Mouse (Mus musculus) kidney, embryonic 14.5 days (tissue): ENCODE measurements around the gene Copb1. TPM values are rescaled to one million over a fixed set of nuclear protein-coding genes. Genes with fewer than 3 reads are reported as not detected.

Source experiments
- ATAC-seq: fragments of 200-750 bp; cut with Nextera tagmentation; 2 replicates; pipeline ENCODE4 v1.8.0; 2017; ENCODE audit warnings: moderate number of reproducible peaks, mild to moderate bottlenecking, moderate TSS enrichment, moderate library complexity; ENCODE audit not compliant: low FRiP score, low TSS enrichment
- H3K27ac ChIP-seq: fragments of 300-500 bp; sonication (generic); 2 replicates; pipeline ENCODE4 v1.5.1; 2014; ENCODE audit warnings: low read depth, mild to moderate bottlenecking, low read length, moderate library complexity, mixed read lengths
- H3K27me3 ChIP-seq: fragments of 300-500 bp; sonication (generic); 2 replicates; pipeline ENCODE4 v1.6.1; 2014; ENCODE audit warnings: mild to moderate bottlenecking, low read length; ENCODE audit not compliant: control insufficient read depth, insufficient read depth
- H3K36me3 ChIP-seq: fragments of 300-500 bp; sonication (generic); 2 replicates; pipeline ENCODE4 v1.6.1; 2014; ENCODE audit warnings: low read length, mixed read lengths; ENCODE audit not compliant: control insufficient read depth, insufficient read depth
- H3K4me1 ChIP-seq: fragments of 300-500 bp; sonication (generic); 2 replicates; pipeline ENCODE4 v1.6.1; 2014; ENCODE audit warnings: low read length, mixed read lengths; ENCODE audit not compliant: control insufficient read depth, insufficient read depth
- H3K4me2 ChIP-seq: fragments of 300-500 bp; sonication (generic); replicated peaks from 2 replicates; pipeline ENCODE4 v1.6.1; 2014; ENCODE audit warnings: low read depth, mild to moderate bottlenecking, low read length
- H3K4me3 ChIP-seq: fragments of 300-500 bp; sonication (generic); 2 replicates; pipeline ENCODE4 v1.5.1; 2014; ENCODE audit warnings: mild to moderate bottlenecking, low read length
- H3K9ac ChIP-seq: fragments of 300-500 bp; sonication (generic); 2 replicates; pipeline ENCODE4 v1.6.1; 2014; ENCODE audit warnings: low read depth, mild to moderate bottlenecking, low read length, moderate library complexity
- H3K9me3 ChIP-seq: fragments of 300-500 bp; sonication (generic); 2 replicates; pipeline ENCODE4 v1.6.1; 2016; ENCODE audit warnings: low read length; ENCODE audit not compliant: control insufficient read depth
- WGBS: fragments of 180-500 bp; shearing (Covaris S2); extraction: QIAGEN DNeasy Blood & Tissue Kit; methylation state at CpG from one replicate; pipeline ENCODE4 v1.1.7; 2014; 5-methylcytosine and 5-hydroxymethylcytosine counted together
- polyA plus RNA-seq: library from polyadenylated mRNA; unstranded; fragments of >200 nt; fragmentation: Nextera tagmentation; extraction: Ambion mirVana; gene quantifications from 2 replicates; pipeline ENCODE4 v1.2.1, GENCODE M21; 2014

The Copb1 gene
- polyA plus RNA-seq, 1 experiment from 2014 or later: 136 TPM

GRCm38 (mm10) chr7:114290078-114290506 lies 35.6 kb upstream of the Copb1 start:
- ATAC-seq: no peak
- no peak overlapping the region for H3K9ac ChIP-seq
- H3K4me1 ChIP-seq: peaks cover 10% of the 10 kb centered on the region
- WGBS: 56% methylated on average over 5 of the region's 5 CpGs
- H3K4me2 ChIP-seq: no peak overlapping the region
- H3K27ac ChIP-seq: no peak overlapping the region
- no peak overlapping the region for H3K4me3 ChIP-seq
- no peaks in the 10 kb centered on the region for H3K27me3 ChIP-seq
- no peaks in the 10 kb centered on the region for H3K36me3 ChIP-seq
- H3K9me3 ChIP-seq: no peaks in the 10 kb centered on the region

DNA sequence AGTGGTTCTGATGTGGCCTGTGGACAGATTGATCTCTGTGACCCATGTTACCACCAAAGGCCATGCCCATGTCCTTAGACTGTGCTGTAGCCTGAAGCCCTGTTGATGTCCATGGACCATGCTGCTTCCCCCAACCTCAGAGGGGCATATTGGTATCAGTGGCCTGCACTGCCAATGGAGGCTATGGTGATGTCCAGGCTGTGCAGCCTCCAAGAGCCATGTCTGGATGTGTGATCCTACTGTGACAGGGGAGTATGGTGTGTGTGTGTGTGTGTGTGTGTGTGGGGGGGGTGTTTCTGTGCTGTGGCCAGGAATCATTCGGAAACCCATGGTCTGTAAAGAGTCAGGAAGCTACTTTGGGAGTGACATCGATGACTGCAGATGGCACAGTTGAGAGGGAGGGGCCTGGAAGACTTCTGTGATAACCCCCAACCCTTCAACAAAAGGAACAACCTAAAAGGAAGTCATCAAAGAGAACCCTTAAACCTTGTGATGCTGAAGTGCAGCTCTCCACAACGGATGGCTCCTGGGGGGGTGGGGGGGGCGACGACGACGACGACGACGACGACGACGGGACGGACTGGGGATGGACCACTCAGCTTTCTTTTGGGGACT lies 29.9 kb upstream of the Copb1 start:
- ATAC-seq: no peak

GRCm38 (mm10) chr7:114283006-114283405 lies 28.5 kb upstream of the Copb1 start:
- H3K4me3 ChIP-seq: no peak overlapping the region
- 75% methylated on average over 9 of the region's 9 CpGs for WGBS
- H3K27ac ChIP-seq: no peak overlapping the region
- no peak overlapping the region for H3K4me2 ChIP-seq
- no peak for ATAC-seq
- H3K4me1 ChIP-seq: no peaks in the 10 kb centered on the region
- no peak overlapping the region for H3K9ac ChIP-seq
- H3K9me3 ChIP-seq: no peaks in the 10 kb centered on the region
- H3K27me3 ChIP-seq: no peaks in the 10 kb centered on the region
- H3K36me3 ChIP-seq: no peaks in the 10 kb centered on the region

More for the DNA sequence above, 29.9 kb upstream of the Copb1 start:
- WGBS: 88% methylated on average over 14 of the region's 14 CpGs
- H3K9ac ChIP-seq: no peak overlapping the region
- H3K4me3 ChIP-seq: no peak overlapping the region
- H3K9me3 ChIP-seq: no peaks in the 10 kb centered on the region
- H3K4me2 ChIP-seq: no peak overlapping the region
- no peaks in the 10 kb centered on the region for H3K4me1 ChIP-seq
- no peaks in the 10 kb centered on the region for H3K36me3 ChIP-seq
- H3K27ac ChIP-seq: no peak overlapping the region
- no peaks in the 10 kb centered on the region for H3K27me3 ChIP-seq

DNA sequence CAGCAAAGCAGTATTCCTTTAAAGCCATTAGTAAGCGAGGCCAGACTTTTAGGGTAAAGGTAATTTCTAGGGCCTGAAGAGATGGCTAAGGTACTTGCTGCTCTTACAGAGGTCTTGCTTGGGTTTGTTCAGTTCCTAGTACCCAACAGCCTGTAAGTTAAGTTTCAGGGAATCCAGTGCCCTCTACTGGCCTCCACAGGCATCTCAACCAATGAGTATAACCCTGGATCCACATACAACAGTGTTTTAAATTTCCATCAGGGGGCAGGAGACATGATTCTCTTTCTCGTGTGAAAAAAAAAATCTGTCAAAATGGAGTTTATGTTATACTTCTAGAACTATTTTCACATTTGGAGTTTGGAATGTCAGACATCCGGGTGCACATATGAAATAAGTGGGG lies 27.2 kb upstream of the Copb1 start:
- peak; percentile 47; the same call in 1 of the 2 replicates for ATAC-seq
- Histone ChIP-seq H3K4me3 (no peak overlapping the region), H3K9me3 (no peaks in the 10 kb centered on the region), H3K4me2 (no peak overlapping the region), H3K9ac (no peak overlapping the region), H3K27ac (no peak overlapping the region), H3K4me1 (peaks cover 4% of the 10 kb centered on the region; the same call in 1 of the 2 replicates), H3K36me3 (no peaks in the 10 kb centered on the region), H3K27me3 (no peaks in the 10 kb centered on the region)
- 65% methylated on average over 3 of the region's 3 CpGs for WGBS

GRCm38 (mm10) chr7:114276005-114276752 lies 21.7 kb upstream of the Copb1 start, which contains the start of gene Psma1:
Gene Psma1 (minus strand): TSS chr7:114276118.
- Histone ChIP-seq H3K9ac (peak within 1 kb of the TSS; percentile 78), H3K9me3 (no peaks in the 10 kb centered on the region), H3K27ac (no peak within 1 kb of the TSS; the same call in 1 of the 2 replicates), H3K4me3 (peak within 1 kb of the TSS; percentile 60), H3K4me1 (peaks cover 12% of the 10 kb centered on the region; the same call in 1 of the 2 replicates), H3K36me3 (peaks cover 30% of the 10 kb centered on the region), H3K27me3 (no peaks in the 10 kb centered on the region), H3K4me2 (peak within 1 kb of the TSS; percentile 67)
- ATAC-seq: peak; percentile 95
- WGBS: under 1% methylated on average over 39 of the region's 39 CpGs

GRCm38 (mm10) chr7:114275372-114276004 lies 21.0 kb upstream of the Copb1 start:
- Histone ChIP-seq H3K4me1 (peaks cover 12% of the 10 kb centered on the region; the same call in 1 of the 2 replicates), H3K9me3 (no peaks in the 10 kb centered on the region), H3K4me3 (peak overlapping the region; percentile 60), H3K36me3 (peaks cover 36% of the 10 kb centered on the region), H3K27me3 (no peaks in the 10 kb centered on the region), H3K4me2 (peak overlapping the region; percentile 67), H3K9ac (peak overlapping the region; percentile 78), H3K27ac (no peak overlapping the region; the same call in 1 of the 2 replicates)
- 2% methylated on average over 24 of the region's 24 CpGs for WGBS
- ATAC-seq: peak; percentile 6; the same call in 1 of the 2 replicates

GRCm38 (mm10) chr7:114268446-114268845 lies 13.9 kb upstream of the Copb1 start:
- Histone ChIP-seq H3K4me1 (no peaks in the 10 kb centered on the region), H3K27ac (no peak overlapping the region), H3K9ac (no peak overlapping the region), H3K27me3 (no peaks in the 10 kb centered on the region), H3K4me3 (no peak overlapping the region), H3K9me3 (no peaks in the 10 kb centered on the region), H3K4me2 (no peak overlapping the region), H3K36me3 (peaks cover 88% of the 10 kb centered on the region)
- ATAC-seq: no peak
- WGBS: 93% methylated on average over 5 of the region's 5 CpGs

GRCm38 (mm10) chr7:114251684-114252083 lies 2.8 kb downstream of the Copb1 start:
- Histone ChIP-seq H3K9me3 (no peaks in the 10 kb centered on the region), H3K4me1 (peaks cover 7% of the 10 kb centered on the region; the same call in 1 of the 2 replicates), H3K36me3 (peaks cover 47% of the 10 kb centered on the region), H3K27me3 (no peaks in the 10 kb centered on the region), H3K9ac (no peak overlapping the region), H3K4me3 (no peak overlapping the region), H3K27ac (no peak overlapping the region), H3K4me2 (no peak overlapping the region)
- WGBS: 97% methylated on average over 3 of the region's 3 CpGs
- no peak for ATAC-seq
